Mouse (Mus musculus): ENCODE measurements at regions not wholly inside any gene's neighbourhood (a gene's known extent, or its start where the extent isn't known, plus 50 kb on each side); places are given as distances from the start of the nearest gene placed in this dataset.
"Not testable (repeated sequence)": the region's sequence is repeated elsewhere in the genome, so short reads cannot be mapped to it uniquely, and the experiment has no call there.

- DNase-seq: no peak
- no peak for TF ChIP-seq CTCF (IDR thresholded peaks at IDR 0.05)
- Histone ChIP-seq H3K27ac (peak overlapping the region; percentile 46), H3K4me3 (no peak overlapping the region)
- intact Hi-C loops (cut with DNase I): no loop called here
These were observed 104.6 kb upstream of the Gucy1a1 start for GRCm38 (mm10) chr3:82249968-82250795.

- Histone ChIP-seq H3K4me3 (no peak overlapping the region), H3K27ac (no peak overlapping the region)
- no peak for TF ChIP-seq CTCF (IDR thresholded peaks at IDR 0.05)
- DNase-seq: no peak
- intact Hi-C loops (cut with DNase I): no loop called here
These were observed 90.9 kb upstream of the Gucy1a1 start for GRCm38 (mm10) chr3:82236377-82237057.

GRCm38 (mm10) chr3:82234306-82234705, 88.7 kb upstream of the Gucy1a1 start:
- Histone ChIP-seq H3K4me3 (no peak overlapping the region), H3K27ac (no peak overlapping the region)
- TF ChIP-seq CTCF (IDR thresholded peaks at IDR 0.05): no peak
- intact Hi-C loops (cut with DNase I): no loop called here
- no peak for DNase-seq

- no peak for DNase-seq
- TF ChIP-seq CTCF (IDR thresholded peaks at IDR 0.05): no peak
- intact Hi-C loops (cut with DNase I): no loop called here
- Histone ChIP-seq H3K27ac (no peak overlapping the region), H3K4me3 (no peak overlapping the region)
These were observed 77.8 kb upstream of the Gucy1a1 start for GRCm38 (mm10) chr3:82223379-82223778.

GRCm38 (mm10) chr3:82221924-82222323, 76.3 kb upstream of the Gucy1a1 start:
- intact Hi-C loops (cut with DNase I): no loop called here
- TF ChIP-seq CTCF (IDR thresholded peaks at IDR 0.05): no peak
- no peak for DNase-seq
- Histone ChIP-seq H3K4me3 (no peak overlapping the region), H3K27ac (no peak overlapping the region)

- H3K4me3 ChIP-seq; H3K27ac ChIP-seq; DNase-seq; intact Hi-C loops (cut with DNase I): not testable (repeated sequence)
These were observed 73.8 kb upstream of the Gucy1a1 start for GRCm38 (mm10) chr3:82219192-82219885.

- H3K27ac ChIP-seq: no peak overlapping the region
- TF ChIP-seq CTCF (IDR thresholded peaks at IDR 0.05): no peak
- H3K4me3 ChIP-seq: no peak overlapping the region
- intact Hi-C loops (cut with DNase I): no loop called here
- DNase-seq: no peak
These were observed 69.2 kb upstream of the Gucy1a1 start for GRCm38 (mm10) chr3:82214566-82215465.

- DNase-seq: no peak
- intact Hi-C loops (cut with DNase I): no loop called here
- peak; percentile 23; the same call in 1 of the 2 replicates for TF ChIP-seq CTCF (IDR thresholded peaks at IDR 0.05)
- H3K4me3 ChIP-seq: no peak overlapping the region
- H3K27ac ChIP-seq: no peak overlapping the region
These were observed 61.7 kb upstream of the Gucy1a1 start for GRCm38 (mm10) chr3:82207321-82207720.
